Mouse (Mus musculus) MEL (cell line): ENCODE measurements around the gene Frmpd4. TPM values are rescaled to one million over a fixed set of nuclear protein-coding genes. Genes with fewer than 3 reads are reported as not detected.

Source experiments
- DNase-seq: peaks from one replicate; pipeline ENCODE4 v3.0.0; 2011; ENCODE audit warnings: low read depth, low spot score
- H3K27ac ChIP-seq: 2 replicates; pipeline ENCODE4 v1.5.1; 2012; ENCODE audit warnings: low read depth, mild to moderate bottlenecking, control low read depth, low read length, moderate library complexity; ENCODE audit not compliant: control insufficient read depth
- H3K27me3 ChIP-seq, 2 experiments: fragments of 150-350 bp in 1 of 2; sonication (generic) in 1 of 2; 2 replicates each; pipeline ENCODE4 v1.6.1; 2012; ENCODE audit warnings: low read length in 2 of 2, mild to moderate bottlenecking in 2 of 2, improper control_type of control experiment in 1 of 2, moderate library complexity in 1 of 2; ENCODE audit not compliant: insufficient read depth in 2 of 2, control insufficient read depth in 1 of 2
- H3K36me3 ChIP-seq, 2 experiments: 2 replicates each; pipeline ENCODE4 v1.6.1; 2012 to 2014; ENCODE audit warnings: low read length in 2 of 2, improper control_type of control experiment in 1 of 2, inconsistent platforms in 1 of 2, mild to moderate bottlenecking in 1 of 2; ENCODE audit not compliant: insufficient read depth in 2 of 2, control insufficient read depth in 1 of 2
- H3K4me1 ChIP-seq, 2 experiments: fragments of 150-350 bp in 1 of 2; sonication (generic) in 1 of 2; 2 replicates each; pipeline ENCODE4 v1.6.1; 2012; ENCODE audit warnings: low read length in 2 of 2, improper control_type of control experiment in 1 of 2, mild to moderate bottlenecking in 1 of 2; ENCODE audit not compliant: insufficient read depth in 2 of 2, control insufficient read depth in 1 of 2
- H3K4me3 ChIP-seq, 2 experiments: fragments of 150-350 bp in 1 of 2; sonication (generic) in 1 of 2; 2 replicates each; pipeline ENCODE4 v1.5.1; 2012; ENCODE audit warnings: low read depth in 2 of 2, low read length in 2 of 2, mild to moderate bottlenecking in 2 of 2, moderate library complexity in 2 of 2, control low read depth in 1 of 2, improper control_type of control experiment in 1 of 2; ENCODE audit not compliant: control insufficient read depth in 1 of 2, insufficient read depth in 1 of 2
- H3K79me2 ChIP-seq: 2 replicates; pipeline ENCODE4 v1.6.1; 2012; ENCODE audit warnings: mild to moderate bottlenecking, low read length, moderate library complexity; ENCODE audit not compliant: control insufficient read depth, poor library complexity, insufficient read depth
- H3K9ac ChIP-seq: 2 replicates; pipeline ENCODE4 v1.6.1; 2012; ENCODE audit warnings: low read depth, mild to moderate bottlenecking, control low read depth, low read length, moderate library complexity; ENCODE audit not compliant: control insufficient read depth, poor library complexity, severe bottlenecking
- H3K9me3 ChIP-seq: fragments of 150-350 bp; sonication (generic); replicated peaks from 2 replicates; pipeline ENCODE4 v1.6.1; 2012; ENCODE audit warnings: mild to moderate bottlenecking, low read length, improper control_type of control experiment, moderate library complexity; ENCODE audit not compliant: insufficient read depth
- BHLHE40 ChIP-seq: IDR thresholded peaks from 2 replicates; pipeline ENCODE4 v1.6.1; 2012; ENCODE audit warnings: low read depth, mild to moderate bottlenecking, inconsistent platforms, low read length, improper control_type of control experiment, borderline replicate concordance
- CHD2 ChIP-seq: IDR thresholded peaks from 2 replicates; pipeline ENCODE4 v1.6.1; 2011; ENCODE audit warnings: low read length, improper control_type of control experiment
- CTCF ChIP-seq, 3 experiments: IDR thresholded peaks in 2 of 3; conservative IDR thresholded peaks in 1 of 3; 2 replicates each; pipeline ENCODE4 v1.5.1; 2011 to 2012; ENCODE audit warnings: low read length in 3 of 3, low read depth in 2 of 3, mild to moderate bottlenecking in 2 of 3, improper control_type of control experiment in 1 of 3, inconsistent platforms in 1 of 3, mixed read lengths in 1 of 3, moderate library complexity in 1 of 3; ENCODE audit not compliant: control insufficient read depth in 1 of 3, insufficient read depth in 1 of 3, poor library complexity in 1 of 3, severe bottlenecking in 1 of 3
- E2F4 ChIP-seq: IDR thresholded peaks from 2 replicates; pipeline ENCODE4 v1.6.1; 2011; ENCODE audit warnings: low read depth, low read length, improper control_type of control experiment, borderline replicate concordance
- ELF1 ChIP-seq: IDR thresholded peaks from 2 replicates; pipeline ENCODE4 v1.6.1; 2014; ENCODE audit warnings: low read depth, mild to moderate bottlenecking, inconsistent platforms, low read length, improper control_type of control experiment, moderate library complexity
- EP300 ChIP-seq, 2 experiments: IDR thresholded peaks; 2 replicates each; pipeline ENCODE4 v1.6.1; 2011; ENCODE audit warnings: improper control_type of control experiment in 2 of 2, low read length in 2 of 2, low read depth in 1 of 2, mild to moderate bottlenecking in 1 of 2
- ETS1 ChIP-seq: IDR thresholded peaks from 2 replicates; pipeline ENCODE4 v1.6.1; 2012; ENCODE audit warnings: low read depth, mild to moderate bottlenecking, inconsistent platforms, low read length, improper control_type of control experiment, moderate library complexity
- GABPA ChIP-seq: IDR thresholded peaks from 2 replicates; pipeline ENCODE4 v1.6.1; 2012; ENCODE audit warnings: low read depth, mild to moderate bottlenecking, inconsistent platforms, low read length, improper control_type of control experiment, moderate library complexity
- GATA1 ChIP-seq: IDR thresholded peaks from 2 replicates; pipeline ENCODE4 v1.6.1; 2011; ENCODE audit warnings: low read depth, low read length, improper control_type of control experiment
- JUND ChIP-seq: IDR thresholded peaks from 2 replicates; pipeline ENCODE4 v1.6.1; 2011; ENCODE audit warnings: low read depth, mild to moderate bottlenecking, improper control_type of control experiment, low read length
- KAT2A ChIP-seq: conservative IDR thresholded peaks from 2 replicates; pipeline ENCODE4 v1.6.1; 2012; ENCODE audit warnings: low read depth, low read length, improper control_type of control experiment, inconsistent platforms
- MAFK ChIP-seq: IDR thresholded peaks from 2 replicates; pipeline ENCODE4 v1.6.1; 2011; ENCODE audit warnings: low read depth, mild to moderate bottlenecking, low read length, improper control_type of control experiment, borderline replicate concordance
- MAX ChIP-seq: IDR thresholded peaks from 2 replicates; pipeline ENCODE4 v1.6.1; 2011; ENCODE audit warnings: low read length, improper control_type of control experiment
- MAZ ChIP-seq: IDR thresholded peaks from 2 replicates; pipeline ENCODE4 v1.6.1; 2012; ENCODE audit warnings: low read depth, mild to moderate bottlenecking, inconsistent platforms, low read length, improper control_type of control experiment
- MXI1 ChIP-seq: IDR thresholded peaks from 2 replicates; pipeline ENCODE4 v1.6.1; 2011; ENCODE audit warnings: mild to moderate bottlenecking, low read depth, low read length, improper control_type of control experiment
- MYB ChIP-seq: IDR thresholded peaks from 2 replicates; pipeline ENCODE4 v1.6.1; 2011; ENCODE audit warnings: mild to moderate bottlenecking, low read depth, low read length, improper control_type of control experiment
- MYC ChIP-seq: IDR thresholded peaks from 2 replicates; pipeline ENCODE4 v1.6.1; 2011; ENCODE audit warnings: low read depth, mild to moderate bottlenecking, low read length, improper control_type of control experiment, moderate library complexity
- NELFE ChIP-seq: IDR thresholded peaks from 2 replicates; pipeline ENCODE4 v1.6.1; 2011; ENCODE audit warnings: low read depth, low read length, improper control_type of control experiment
- POLR2AphosphoS2 ChIP-seq: IDR thresholded peaks from 2 replicates; pipeline ENCODE4 v1.6.1; 2011; ENCODE audit warnings: low read length, improper control_type of control experiment
- RCOR1 ChIP-seq: IDR thresholded peaks from 2 replicates; pipeline ENCODE4 v1.6.1; 2012; ENCODE audit warnings: low read depth, mild to moderate bottlenecking, inconsistent platforms, low read length, improper control_type of control experiment
- TAL1 ChIP-seq: IDR thresholded peaks from 2 replicates; pipeline ENCODE4 v1.6.1; 2012; ENCODE audit warnings: mild to moderate bottlenecking, inconsistent platforms, low read length, moderate library complexity, mixed read lengths
- TCF12 ChIP-seq: IDR thresholded peaks from 2 replicates; pipeline ENCODE4 v1.6.1; 2014; ENCODE audit warnings: low read depth, mild to moderate bottlenecking, inconsistent platforms, low read length, improper control_type of control experiment, moderate library complexity
- UBTF ChIP-seq: IDR thresholded peaks from 2 replicates; pipeline ENCODE4 v1.6.1; 2012; ENCODE audit warnings: low read depth, mild to moderate bottlenecking, inconsistent platforms, low read length, improper control_type of control experiment, moderate library complexity, borderline replicate concordance; ENCODE audit not compliant: insufficient read depth
- USF1 ChIP-seq: IDR thresholded peaks from 2 replicates; pipeline ENCODE4 v1.6.1; 2014; ENCODE audit warnings: low read depth, mild to moderate bottlenecking, inconsistent platforms, low read length, improper control_type of control experiment, moderate library complexity
- ZKSCAN1 ChIP-seq: IDR thresholded peaks from 2 replicates; pipeline ENCODE4 v1.6.1; 2012; ENCODE audit warnings: low read depth, mild to moderate bottlenecking, inconsistent platforms, low read length, improper control_type of control experiment, moderate library complexity
- ZMIZ1 ChIP-seq: IDR thresholded peaks from 2 replicates; pipeline ENCODE4 v1.6.1; 2012; ENCODE audit warnings: low read depth, mild to moderate bottlenecking, inconsistent platforms, low read length, improper control_type of control experiment, moderate library complexity
- ZNF384 ChIP-seq: IDR thresholded peaks from 2 replicates; pipeline ENCODE4 v1.6.1; 2012; ENCODE audit warnings: low read depth, mild to moderate bottlenecking, inconsistent platforms, low read length, improper control_type of control experiment
- polyA plus RNA-seq, 2 experiments: library from polyadenylated mRNA; stranded (reverse) in 1 of 2; unstranded in 1 of 2; fragments of >175 nt in 1 of 2; fragments of >200 nt in 1 of 2; gene quantifications; 2 replicates each; pipeline versions ENCODE4 v1.2.1 to v1.2.4; 2012; ENCODE audit warnings: low replicate concordance in 2 of 2, low read depth in 1 of 2; ENCODE audit not compliant: insufficient read length in 2 of 2, insufficient read depth in 1 of 2, missing spikeins in 1 of 2
- total RNA-seq: library from RNA; depleted of rRNA; stranded (reverse); fragments of 300-350 nt; gene quantifications from 2 replicates; pipeline ENCODE4 v1.2.3, GENCODE M21; 2012

Frmpd4 gene
- total and polyA plus RNA-seq, 3 experiments = 0.11 to 0.77 TPM; not detected in 1

GRCm38 (mm10) chrX:167984835-167985234, 592.2 kb downstream of the Frmpd4 start:
- DNase-seq = no peak
- Histone ChIP-seq H3K36me3 (no peaks in the 10 kb centered on the region), H3K4me3 (no peak overlapping the region), H3K4me1 (no peaks in the 10 kb centered on the region), H3K79me2 (no peaks in the 10 kb centered on the region), H3K9ac (no peak overlapping the region), H3K27me3 (no peaks in the 10 kb centered on the region), H3K9me3 (no peaks in the 10 kb centered on the region), H3K27ac (no peak overlapping the region)
- TF ChIP-seq MAZ (no peak), NELFE (no peak), ZNF384 (no peak), POLR2AphosphoS2 (no peak), GABPA (no peak), TCF12 (no peak), CHD2 (no peak), MYB (no peak), BHLHE40 (no peak), E2F4 (no peak), MAX (no peak), USF1 (no peak), KAT2A (no peak), ETS1 (no peak), CTCF (IDR thresholded peaks at IDR 0.05 in 2 of 3, conservative IDR thresholded peaks at IDR 0.05 in 1 of 3; ENCODE audit: control insufficient read depth in 1 of 3, insufficient read depth in 1 of 3, low read depth in 2 of 3, low read length in 3 of 3, poor library complexity in 1 of 3, severe bottlenecking in 1 of 3) (no peak), MXI1 (no peak), JUND (no peak), ZKSCAN1 (no peak)

GRCm38 (mm10) chrX:167951207-167951606, 625.8 kb downstream of the Frmpd4 start:
- Histone ChIP-seq H3K9ac (no peak overlapping the region), H3K27me3 (no peaks in the 10 kb centered on the region), H3K27ac (no peak overlapping the region), H3K9me3 (no peaks in the 10 kb centered on the region), H3K79me2 (no peaks in the 10 kb centered on the region), H3K4me1 (no peaks in the 10 kb centered on the region), H3K36me3 (no peaks in the 10 kb centered on the region), H3K4me3 (no peak overlapping the region)
- DNase-seq = no peak
- TF ChIP-seq MAFK = no peak
- no peak for TF ChIP-seq JUND
- TF ChIP-seq MYC = no peak
- no peak for TF ChIP-seq TAL1
- TF ChIP-seq MYB = no peak
- no peak for TF ChIP-seq BHLHE40
- TF ChIP-seq RCOR1 = no peak
- TF ChIP-seq MXI1 = no peak
- no peak for TF ChIP-seq POLR2AphosphoS2
- no peak for TF ChIP-seq KAT2A
- no peak for TF ChIP-seq EP300 (IDR thresholded peaks at IDR 0.05; ENCODE audit: low read depth in 1 of 2, low read length in 2 of 2)
- no peak for TF ChIP-seq ZMIZ1
- no peak for TF ChIP-seq CTCF (IDR thresholded peaks at IDR 0.05 in 2 of 3, conservative IDR thresholded peaks at IDR 0.05 in 1 of 3; ENCODE audit: control insufficient read depth in 1 of 3, insufficient read depth in 1 of 3, low read depth in 2 of 3, low read length in 3 of 3, poor library complexity in 1 of 3, severe bottlenecking in 1 of 3)
- TF ChIP-seq TCF12 = no peak
- TF ChIP-seq ELF1 = no peak
- no peak for TF ChIP-seq UBTF
- TF ChIP-seq E2F4 = no peak
- TF ChIP-seq CHD2 = no peak
- no peak for TF ChIP-seq GATA1
